Mouse (Mus musculus): ENCODE data around the gene Scarb2. TPM values are rescaled to one million over a fixed set of nuclear protein-coding genes. Genes with fewer than 3 reads are reported as not detected.
"Not testable (repeated sequence)": the region's sequence is repeated elsewhere in the genome, so short reads cannot be mapped to it uniquely, and the experiment has no call there.

Gene Scarb2
- polyA plus RNA-seq (2015; fragmentation: Nextera tagmentation; extraction: Ambion mirVana): 26.7 and 27.8 TPM in 2 replicates

DNA sequence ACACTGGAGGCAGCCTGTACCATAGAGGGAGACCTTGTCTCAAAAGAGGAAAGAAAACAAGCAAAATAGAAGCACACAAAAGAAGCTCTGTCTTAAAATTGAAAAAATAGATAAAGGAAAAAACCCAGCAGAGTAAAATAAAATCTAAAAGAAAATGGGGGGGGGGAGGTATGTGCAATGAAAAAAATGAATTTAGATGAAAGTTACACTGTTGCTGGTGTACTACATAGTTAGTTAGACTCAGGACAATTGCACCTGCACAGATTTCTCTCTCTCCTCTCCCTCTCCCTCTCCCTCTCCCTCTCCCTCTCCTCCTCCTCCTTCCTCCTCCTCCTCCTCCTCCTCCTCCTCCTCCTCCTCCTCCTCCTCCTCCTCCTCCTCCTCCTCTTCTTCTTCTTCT lies at the start of gene Scarb2:
Gene Scarb2 (minus strand): TSS at position 101 of the 400 bp plus-strand sequence.
- no peaks in the 10 kb centered on the region for H3K27me3 ChIP-seq (ENCODE audit: control insufficient read depth, insufficient read depth, low read depth, low read length)

GRCm38 (mm10) chr5:92555905-92556304 lies 49.3 kb upstream of the Scarb2 start:
- no peaks in the 10 kb centered on the region for H3K9me3 ChIP-seq (replicated peaks; ENCODE audit: control insufficient read depth, low read length, poor library complexity, severe bottlenecking)
- H3K9ac ChIP-seq (ENCODE audit: low read depth, low read length): no peak overlapping the region
- WGBS: 96% methylated on average over 1 of the region's 1 CpGs
- no peak overlapping the region for H3K4me2 ChIP-seq (ENCODE audit: low read length)
- H3K4me3 ChIP-seq (ENCODE audit: low read depth, low read length): no peak overlapping the region
- no peak for ATAC-seq
- H3K36me3 ChIP-seq (ENCODE audit: control insufficient read depth, insufficient read depth, low read length): no peaks in the 10 kb centered on the region
- H3K27me3 ChIP-seq (ENCODE audit: control insufficient read depth, insufficient read depth, low read depth, low read length): no peaks in the 10 kb centered on the region
- H3K27ac ChIP-seq (ENCODE audit: low read length): no peak overlapping the region
- no peaks in the 10 kb centered on the region for H3K4me1 ChIP-seq (ENCODE audit: control insufficient read depth, insufficient read depth, low read length)

More for the DNA sequence above, at the start of gene Scarb2:
- no peak for ATAC-seq
- Histone ChIP-seq H3K36me3 (ENCODE audit: control insufficient read depth, insufficient read depth, low read length) (no peaks in the 10 kb centered on the region), H3K4me3 (ENCODE audit: low read depth, low read length) (peak within 1 kb of the TSS; percentile 93), H3K4me1 (ENCODE audit: control insufficient read depth, insufficient read depth, low read length) (peaks cover 19% of the 10 kb centered on the region), H3K27ac (ENCODE audit: low read length) (peak within 1 kb of the TSS; percentile 99), H3K4me2 (ENCODE audit: low read length) (peak within 1 kb of the TSS; percentile 86), H3K9ac (ENCODE audit: low read depth, low read length) (peak within 1 kb of the TSS; percentile 99), H3K9me3 (replicated peaks; ENCODE audit: control insufficient read depth, low read length, poor library complexity, severe bottlenecking) (no peaks in the 10 kb centered on the region)

DNA sequence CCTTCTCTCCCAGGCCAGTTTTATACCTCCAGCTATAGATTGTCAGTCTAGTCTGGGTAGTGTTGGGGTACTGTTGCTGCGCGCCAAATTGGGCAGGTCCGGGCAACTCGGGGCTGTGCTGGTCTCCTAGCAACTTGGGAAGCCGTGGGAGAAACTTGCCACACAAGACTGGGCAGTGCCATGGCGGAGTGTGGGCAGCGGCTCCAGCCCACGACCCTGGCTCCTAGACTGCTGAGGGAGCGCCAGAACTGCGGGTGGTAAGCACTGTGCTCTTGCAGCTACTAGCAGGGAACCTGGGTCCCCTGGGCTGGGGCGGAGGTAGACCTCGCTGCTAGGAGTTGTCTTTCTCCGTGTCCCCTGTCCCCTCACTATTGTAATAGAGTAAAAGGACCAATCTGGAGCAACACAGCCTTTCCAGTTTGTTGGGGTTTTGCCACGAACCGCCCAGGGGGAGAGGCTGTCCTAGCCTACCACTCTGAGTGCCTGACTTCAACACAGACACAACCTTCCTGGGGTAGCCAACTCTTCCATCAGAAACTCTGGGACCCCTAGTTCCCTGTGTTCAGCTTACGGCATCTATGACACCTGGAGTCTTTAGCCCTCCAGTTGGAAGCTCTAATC lies 48.4 kb upstream of the Scarb2 start, which contains the start of gene Fam47e:
Gene Fam47e (plus strand): TSS at position 179 of the 621 bp plus-strand sequence.
- H3K4me2 ChIP-seq (ENCODE audit: low read length): no peak within 1 kb of the TSS
- no peak within 1 kb of the TSS for H3K27ac ChIP-seq (ENCODE audit: low read length)
- no peaks in the 10 kb centered on the region for H3K4me1 ChIP-seq (ENCODE audit: control insufficient read depth, insufficient read depth, low read length)
- no peak for ATAC-seq
- no peaks in the 10 kb centered on the region for H3K27me3 ChIP-seq (ENCODE audit: control insufficient read depth, insufficient read depth, low read depth, low read length)
- 74% methylated on average over 16 of the region's 16 CpGs for WGBS
- H3K36me3 ChIP-seq (ENCODE audit: control insufficient read depth, insufficient read depth, low read length): no peaks in the 10 kb centered on the region
- no peaks in the 10 kb centered on the region for H3K9me3 ChIP-seq (replicated peaks; ENCODE audit: control insufficient read depth, low read length, poor library complexity, severe bottlenecking)
- H3K4me3 ChIP-seq (ENCODE audit: low read depth, low read length): no peak within 1 kb of the TSS
- H3K9ac ChIP-seq (ENCODE audit: low read depth, low read length): no peak within 1 kb of the TSS

- Histone ChIP-seq H3K4me2 (ENCODE audit: low read length) (no peak overlapping the region), H3K27me3 (ENCODE audit: control insufficient read depth, insufficient read depth, low read depth, low read length) (no peaks in the 10 kb centered on the region), H3K9me3 (replicated peaks; ENCODE audit: control insufficient read depth, low read length, poor library complexity, severe bottlenecking) (no peaks in the 10 kb centered on the region), H3K4me1 (ENCODE audit: control insufficient read depth, insufficient read depth, low read length) (no peaks in the 10 kb centered on the region), H3K36me3 (ENCODE audit: control insufficient read depth, insufficient read depth, low read length) (no peaks in the 10 kb centered on the region), H3K4me3 (ENCODE audit: low read depth, low read length) (no peak overlapping the region), H3K27ac (ENCODE audit: low read length) (no peak overlapping the region), H3K9ac (ENCODE audit: low read depth, low read length) (no peak overlapping the region)
- WGBS: 70% methylated on average over 4 of the region's 4 CpGs
- no peak for ATAC-seq
Observed at GRCm38 (mm10) chr5:92554443-92554842, 47.8 kb upstream of the Scarb2 start.

DNA sequence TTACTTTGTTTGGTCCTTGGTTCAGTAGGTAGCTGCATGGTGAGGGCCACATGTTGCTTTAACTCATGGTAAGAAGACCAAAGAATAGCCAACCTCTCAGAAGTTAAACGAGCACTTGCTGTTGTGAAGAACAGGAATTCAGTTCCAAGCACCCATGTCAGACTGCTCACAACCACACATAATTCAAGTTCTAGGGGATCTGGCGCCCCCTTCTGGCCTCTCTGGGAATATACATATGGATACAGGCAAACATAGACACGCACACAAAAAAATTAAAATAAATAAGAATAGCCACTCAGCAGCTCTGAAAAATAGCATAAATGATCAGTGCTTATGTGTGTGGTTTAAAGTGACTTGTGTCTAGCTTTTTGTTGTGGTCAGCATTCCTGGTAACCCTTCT lies 47.3 kb upstream of the Scarb2 start:
- Histone ChIP-seq H3K4me1 (ENCODE audit: control insufficient read depth, insufficient read depth, low read length) (no peaks in the 10 kb centered on the region), H3K36me3 (ENCODE audit: control insufficient read depth, insufficient read depth, low read length) (no peaks in the 10 kb centered on the region), H3K9ac (ENCODE audit: low read depth, low read length) (no peak overlapping the region), H3K9me3 (replicated peaks; ENCODE audit: control insufficient read depth, low read length, poor library complexity, severe bottlenecking) (no peaks in the 10 kb centered on the region), H3K27me3 (ENCODE audit: control insufficient read depth, insufficient read depth, low read depth, low read length) (no peaks in the 10 kb centered on the region), H3K4me3 (ENCODE audit: low read depth, low read length) (no peak overlapping the region), H3K4me2 (ENCODE audit: low read length) (no peak overlapping the region), H3K27ac (ENCODE audit: low read length) (no peak overlapping the region)
- WGBS: 70% methylated on average over 3 of the region's 3 CpGs
- no peak for ATAC-seq

GRCm38 (mm10) chr5:92552611-92553010 lies 46.0 kb upstream of the Scarb2 start:
- no peaks in the 10 kb centered on the region for H3K9me3 ChIP-seq (replicated peaks; ENCODE audit: control insufficient read depth, low read length, poor library complexity, severe bottlenecking)
- H3K4me2 ChIP-seq (ENCODE audit: low read length): no peak overlapping the region
- no peak overlapping the region for H3K27ac ChIP-seq (ENCODE audit: low read length)
- no peak for ATAC-seq
- WGBS: 98% methylated on average over 2 of the region's 2 CpGs
- H3K9ac ChIP-seq (ENCODE audit: low read depth, low read length): no peak overlapping the region
- no peaks in the 10 kb centered on the region for H3K36me3 ChIP-seq (ENCODE audit: control insufficient read depth, insufficient read depth, low read length)
- no peak overlapping the region for H3K4me3 ChIP-seq (ENCODE audit: low read depth, low read length)
- no peaks in the 10 kb centered on the region for H3K4me1 ChIP-seq (ENCODE audit: control insufficient read depth, insufficient read depth, low read length)
- no peaks in the 10 kb centered on the region for H3K27me3 ChIP-seq (ENCODE audit: control insufficient read depth, insufficient read depth, low read depth, low read length)

GRCm38 (mm10) chr5:92539698-92540097 lies 33.1 kb upstream of the Scarb2 start:
- Histone ChIP-seq H3K27me3 (ENCODE audit: control insufficient read depth, insufficient read depth, low read depth, low read length) (no peaks in the 10 kb centered on the region), H3K9ac (ENCODE audit: low read depth, low read length) (no peak overlapping the region), H3K4me1 (ENCODE audit: control insufficient read depth, insufficient read depth, low read length) (no peaks in the 10 kb centered on the region), H3K4me2 (ENCODE audit: low read length) (no peak overlapping the region), H3K9me3 (replicated peaks; ENCODE audit: control insufficient read depth, low read length, poor library complexity, severe bottlenecking) (no peaks in the 10 kb centered on the region), H3K4me3 (ENCODE audit: low read depth, low read length) (no peak overlapping the region), H3K36me3 (ENCODE audit: control insufficient read depth, insufficient read depth, low read length) (no peaks in the 10 kb centered on the region), H3K27ac (ENCODE audit: low read length) (no peak overlapping the region)
- no peak for ATAC-seq
- 80% methylated on average over 4 of the region's 4 CpGs for WGBS

DNA sequence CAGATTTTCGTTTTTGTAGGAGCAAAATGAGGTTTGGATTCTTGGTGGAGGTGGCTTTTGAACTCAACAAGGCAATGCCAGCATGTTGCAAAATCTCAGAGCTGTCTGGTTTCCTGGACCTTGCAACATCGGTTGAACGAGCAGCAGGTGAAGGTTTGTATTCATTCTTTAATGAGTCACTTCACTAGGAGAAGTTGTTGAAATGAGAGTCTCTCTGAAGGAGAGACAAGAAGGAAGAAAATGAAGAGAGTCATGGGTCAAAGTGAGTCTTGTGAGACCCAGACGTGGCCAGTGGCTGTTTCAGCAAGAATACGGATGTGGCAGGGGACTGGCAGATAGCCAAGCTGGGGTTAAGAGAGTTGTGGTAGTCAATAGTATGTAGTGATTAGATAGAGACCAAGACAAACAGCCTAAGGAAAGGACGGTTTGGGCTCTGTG lies 18.2 kb upstream of the Scarb2 start:
- Histone ChIP-seq H3K4me1 (ENCODE audit: control insufficient read depth, insufficient read depth, low read length) (no peaks in the 10 kb centered on the region), H3K27ac (ENCODE audit: low read length) (no peak overlapping the region), H3K4me2 (ENCODE audit: low read length) (no peak overlapping the region), H3K9me3 (replicated peaks; ENCODE audit: control insufficient read depth, low read length, poor library complexity, severe bottlenecking) (no peaks in the 10 kb centered on the region), H3K9ac (ENCODE audit: low read depth, low read length) (no peak overlapping the region), H3K4me3 (ENCODE audit: low read depth, low read length) (no peak overlapping the region), H3K27me3 (ENCODE audit: control insufficient read depth, insufficient read depth, low read depth, low read length) (no peaks in the 10 kb centered on the region), H3K36me3 (ENCODE audit: control insufficient read depth, insufficient read depth, low read length) (no peaks in the 10 kb centered on the region)
- 79% methylated on average over 6 of the region's 6 CpGs for WGBS
- ATAC-seq: no peak

DNA sequence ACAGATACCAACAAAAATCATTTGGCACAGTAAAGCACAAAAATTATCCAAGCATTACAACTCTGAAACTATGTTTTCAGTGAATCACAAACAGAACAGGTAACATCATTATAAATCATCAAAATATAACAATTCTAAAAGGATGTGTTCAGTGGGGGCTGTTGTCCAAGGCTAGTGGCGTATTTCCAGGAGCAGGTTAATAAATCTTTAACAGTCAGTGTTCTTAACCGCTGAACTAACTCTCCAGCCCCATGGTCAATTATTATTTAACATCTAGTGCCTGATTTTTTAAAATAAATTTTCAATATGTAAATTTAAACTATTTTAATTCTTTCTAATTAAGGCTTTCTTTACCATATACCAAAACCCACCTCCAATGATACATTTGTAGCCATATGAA lies 14.5 kb upstream of the Scarb2 start:
- H3K9ac ChIP-seq (ENCODE audit: low read depth, low read length); H3K4me2 ChIP-seq (ENCODE audit: low read length); ATAC-seq; H3K9me3 ChIP-seq (replicated peaks; ENCODE audit: control insufficient read depth, low read length, poor library complexity, severe bottlenecking); H3K4me1 ChIP-seq (ENCODE audit: control insufficient read depth, insufficient read depth, low read length); H3K4me3 ChIP-seq (ENCODE audit: low read depth, low read length); H3K27ac ChIP-seq (ENCODE audit: low read length); H3K36me3 ChIP-seq (ENCODE audit: control insufficient read depth, insufficient read depth, low read length); H3K27me3 ChIP-seq (ENCODE audit: control insufficient read depth, insufficient read depth, low read depth, low read length): not testable (repeated sequence)
- 95% methylated on average over 2 of the region's 2 CpGs for WGBS
